Comparison of ENCODE assay signal across 8 mouse cellular contexts in genomic region chr11:26961336-26961980, GRCm38 (mm10).
DNase-seq lines count a peak whose midpoint lies in the region; ATAC-seq and TF ChIP-seq lines count a peak whose summit lies in the region.

No protein-coding gene starts in this region.

- H3K9ac ChIP-seq in forebrain, embryonic 12.5 days: no peak overlapping the region
- H3K9ac ChIP-seq in heart, postnatal 0 days (replicated peaks; ENCODE audit: low read depth, low read length): no peak overlapping the region
- no peak overlapping the region for H3K9ac ChIP-seq in liver, embryonic 16.5 days (ENCODE audit: low read depth, low read length)
- H3K9ac ChIP-seq in neural tube, embryonic 15.5 days (replicated peaks): no peak overlapping the region

- peak; percentile 98 for ATAC-seq in forebrain, embryonic 12.5 days (ENCODE audit: low FRiP score)
- ATAC-seq in heart, postnatal 0 days (ENCODE audit: insufficient read depth, low read depth): peak; percentile 91
- ATAC-seq in liver, embryonic 16.5 days (ENCODE audit: low read depth): peak; percentile 67
- peak; percentile 98 for ATAC-seq in neural tube, embryonic 15.5 days (ENCODE audit: low FRiP score)

- DNase-seq in CD8-positive naive resting alpha-beta T cell, adult 2 months (ENCODE audit: low read depth in 2 of 2, low spot score in 2 of 2): peak; percentile 21 to 26
- peak; percentile 58 for DNase-seq in c-Kit-positive CD71-negative TER-119-negative erythroid progenitor cells, embryonic 14.5 days (ENCODE audit: low read depth)
- peak; percentile 72 for DNase-seq in heart, postnatal 0 days (ENCODE audit: low spot score)
- peak; percentile 74 to 91 for DNase-seq in kidney, postnatal 36 days
- peak; percentile 92 for DNase-seq in testis, postnatal 10 days (ENCODE audit: low spot score)

- TF ChIP-seq EP300 in heart, postnatal 0 days (IDR thresholded peaks at IDR 0.05; ENCODE audit: low read depth): no peak

- 0 out of 2 replicates have a peak, but pooled peaks cover 9% of the 10 kb centered on the region for H3K27me3 ChIP-seq in forebrain, embryonic 12.5 days
- H3K27me3 ChIP-seq in heart, postnatal 0 days (ENCODE audit: control insufficient read depth, insufficient read depth, low read length): no peaks in the 10 kb centered on the region
- H3K27me3 ChIP-seq in liver, embryonic 16.5 days (ENCODE audit: control insufficient read depth, insufficient read depth, low read depth, low read length): no peaks in the 10 kb centered on the region
- H3K27me3 ChIP-seq in neural tube, embryonic 15.5 days (replicated peaks): no peaks in the 10 kb centered on the region

- H3K4me2 ChIP-seq in forebrain, embryonic 12.5 days: peak overlapping the region; percentile 30
- H3K4me2 ChIP-seq in heart, postnatal 0 days (ENCODE audit: low read depth, low read length): peak overlapping the region; percentile 14; the same call in 1 of the 2 replicates
- H3K4me2 ChIP-seq in liver, embryonic 16.5 days (ENCODE audit: low read depth, low read length): no peak overlapping the region
- H3K4me2 ChIP-seq in neural tube, embryonic 15.5 days: peak overlapping the region; percentile 49

- H3K27ac ChIP-seq in forebrain, embryonic 12.5 days: 0 out of 2 replicates have a peak overlapping the region, but pooled peaks have one; percentile 16
- H3K27ac ChIP-seq in heart, postnatal 0 days (ENCODE audit: low read depth): no peak overlapping the region
- no peak overlapping the region for H3K27ac ChIP-seq in liver, embryonic 16.5 days (ENCODE audit: low read length)
- H3K27ac ChIP-seq in neural tube, embryonic 15.5 days (replicated peaks): 0 out of 2 replicates have a peak overlapping the region, but pooled peaks have one; percentile 14

- peaks cover 21% of the 10 kb centered on the region for H3K4me1 ChIP-seq in forebrain, embryonic 12.5 days
- H3K4me1 ChIP-seq in heart, postnatal 0 days (ENCODE audit: control insufficient read depth, insufficient read depth): peaks cover 13% of the 10 kb centered on the region; the same call in 1 of the 2 replicates
- H3K4me1 ChIP-seq in liver, embryonic 16.5 days (ENCODE audit: control insufficient read depth, low read depth, low read length): no peaks in the 10 kb centered on the region
- peaks cover 11% of the 10 kb centered on the region for H3K4me1 ChIP-seq in neural tube, embryonic 15.5 days

- peak; percentile 84 for TF ChIP-seq CTCF in heart, postnatal 0 days (IDR thresholded peaks at IDR 0.05; ENCODE audit: low read depth)

- WGBS in forebrain, embryonic 12.5 days: 2% methylated on average over 5 of the region's 5 CpGs
- WGBS in heart, postnatal 0 days: 12% methylated on average over 5 of the region's 5 CpGs
- 8% methylated on average over 5 of the region's 5 CpGs for WGBS in liver, embryonic 16.5 days (ENCODE audit: insufficient replicate concordance)
- 3% methylated on average over 5 of the region's 5 CpGs for WGBS in neural tube, embryonic 15.5 days

- no peaks in the 10 kb centered on the region for H3K36me3 ChIP-seq in forebrain, embryonic 12.5 days (replicated peaks)
- no peaks in the 10 kb centered on the region for H3K36me3 ChIP-seq in heart, postnatal 0 days (replicated peaks; ENCODE audit: control insufficient read depth, insufficient read depth, low read length)
- no peaks in the 10 kb centered on the region for H3K36me3 ChIP-seq in liver, embryonic 16.5 days (ENCODE audit: control insufficient read depth, insufficient read depth)
- no peaks in the 10 kb centered on the region for H3K36me3 ChIP-seq in neural tube, embryonic 15.5 days

- H3K4me3 ChIP-seq in forebrain, embryonic 12.5 days (replicated peaks): no peak overlapping the region
- H3K4me3 ChIP-seq in heart, postnatal 0 days (ENCODE audit: low read depth, low read length): no peak overlapping the region
- H3K4me3 ChIP-seq in liver, embryonic 16.5 days (ENCODE audit: low read depth, low read length): no peak overlapping the region
- no peak overlapping the region for H3K4me3 ChIP-seq in neural tube, embryonic 15.5 days (replicated peaks)

- no peaks in the 10 kb centered on the region for H3K9me3 ChIP-seq in forebrain, embryonic 12.5 days
- no peaks in the 10 kb centered on the region for H3K9me3 ChIP-seq in heart, postnatal 0 days (replicated peaks; ENCODE audit: control insufficient read depth, low read length)
- no peaks in the 10 kb centered on the region for H3K9me3 ChIP-seq in liver, embryonic 16.5 days (replicated peaks; ENCODE audit: control insufficient read depth, low read length)
- H3K9me3 ChIP-seq in neural tube, embryonic 15.5 days (replicated peaks): no peaks in the 10 kb centered on the region

Comparison
In these comparisons a context has a peak if more than half of its experiments do, and no peak if none do; other contexts are left out.
1. DNase-seq: peak in every context shown above with its lines; median percentile 92 in testis, postnatal 10 days; 82 in kidney, postnatal 36 days; 72 in heart, postnatal 0 days; 58 in c-Kit-positive CD71-negative TER-119-negative erythroid progenitor cells, embryonic 14.5 days; 24 in CD8-positive naive resting alpha-beta T cell, adult 2 months.
2. H3K27ac ChIP-seq: peak in forebrain, embryonic 12.5 days (single experiment) and neural tube, embryonic 15.5 days (single experiment); none in heart, postnatal 0 days (single experiment) and liver, embryonic 16.5 days (single experiment).
3. Peak in every context shown above with its lines, with median percentiles within 50 percentile points of each other: ATAC-seq.